Mouse (Mus musculus): ENCODE data around the gene C1qtnf9.

Gene C1qtnf9
- long read RNA-seq, experiment 1, result 0 reads
- long read RNA-seq, experiment 2, result 0 reads

- intact Hi-C loops (cut with DNase I), result loop anchor here (5.0 kb wide), 1 partner anchor 51 kb away; no protein-coding TSS in a partner anchor
Measured at GRCm38 (mm10) chr14:60767884-60768283, at the start of gene C1qtnf9. Gene C1qtnf9 (plus strand): TSS chr14:60768134.

GRCm38 (mm10) chr14:60721304-60721703 is 46.6 kb upstream of the C1qtnf9 start:
- intact Hi-C loops (cut with DNase I), result no loop called here

GRCm38 (mm10) chr14:60721938-60722337 is 46.0 kb upstream of the C1qtnf9 start:
- intact Hi-C loops (cut with DNase I), result no loop called here

GRCm38 (mm10) chr14:60726091-60726490 is 41.8 kb upstream of the C1qtnf9 start:
- intact Hi-C loops (cut with DNase I), result no loop called here

- intact Hi-C loops (cut with DNase I), result no loop called here
Measured at GRCm38 (mm10) chr14:60727130-60727529, 40.8 kb upstream of the C1qtnf9 start.

- intact Hi-C loops (cut with DNase I), result no loop called here
Measured at GRCm38 (mm10) chr14:60732081-60732480, 35.9 kb upstream of the C1qtnf9 start.

- intact Hi-C loops (cut with DNase I), result no loop called here
Measured at GRCm38 (mm10) chr14:60732787-60733186, 35.1 kb upstream of the C1qtnf9 start.

- intact Hi-C loops (cut with DNase I), result no loop called here
Measured at GRCm38 (mm10) chr14:60733706-60734105, 34.2 kb upstream of the C1qtnf9 start.

- intact Hi-C loops (cut with DNase I), result no loop called here
Measured at GRCm38 (mm10) chr14:60735206-60735605, 32.7 kb upstream of the C1qtnf9 start.

- intact Hi-C loops (cut with DNase I), result no loop called here
Measured at GRCm38 (mm10) chr14:60735848-60736547, 31.9 kb upstream of the C1qtnf9 start.

GRCm38 (mm10) chr14:60736591-60737192 is 31.2 kb upstream of the C1qtnf9 start:
- intact Hi-C loops (cut with DNase I), result no loop called here

- intact Hi-C loops (cut with DNase I), result no loop called here
Measured at GRCm38 (mm10) chr14:60737202-60737611, 30.7 kb upstream of the C1qtnf9 start.

GRCm38 (mm10) chr14:60738434-60738938 is 29.4 kb upstream of the C1qtnf9 start:
- intact Hi-C loops (cut with DNase I), result no loop called here

GRCm38 (mm10) chr14:60739155-60739554 is 28.8 kb upstream of the C1qtnf9 start:
- intact Hi-C loops (cut with DNase I), result no loop called here

- intact Hi-C loops (cut with DNase I), result no loop called here
Measured at GRCm38 (mm10) chr14:60739616-60740015, 28.3 kb upstream of the C1qtnf9 start.

GRCm38 (mm10) chr14:60740507-60740906 is 27.4 kb upstream of the C1qtnf9 start:
- intact Hi-C loops (cut with DNase I), result no loop called here

- intact Hi-C loops (cut with DNase I), result no loop called here
Measured at GRCm38 (mm10) chr14:60741033-60741432, 26.9 kb upstream of the C1qtnf9 start.

- intact Hi-C loops (cut with DNase I), result no loop called here
Measured at GRCm38 (mm10) chr14:60741490-60741981, 26.4 kb upstream of the C1qtnf9 start.

- intact Hi-C loops (cut with DNase I), result no loop called here
Measured at GRCm38 (mm10) chr14:60743681-60744080, 24.3 kb upstream of the C1qtnf9 start.

GRCm38 (mm10) chr14:60745201-60745600 is 22.7 kb upstream of the C1qtnf9 start:
- intact Hi-C loops (cut with DNase I), result no loop called here

- intact Hi-C loops (cut with DNase I), result no loop called here
Measured at GRCm38 (mm10) chr14:60746141-60746540, 21.8 kb upstream of the C1qtnf9 start.

- intact Hi-C loops (cut with DNase I), result no loop called here
Measured at GRCm38 (mm10) chr14:60747154-60747870, 20.6 kb upstream of the C1qtnf9 start.
